Mouse (Mus musculus): Measurements from ENCODE around the gene Chid1. TPM values are rescaled to one million over a fixed set of nuclear protein-coding genes. Genes with fewer than 3 reads are reported as not detected.
A peak's percentile ranks its signal among the peaks of the same experiment; 100 is the strongest.

Gene Chid1
- polyA plus RNA-seq, 1 experiment = 45.8 TPM

DNA sequence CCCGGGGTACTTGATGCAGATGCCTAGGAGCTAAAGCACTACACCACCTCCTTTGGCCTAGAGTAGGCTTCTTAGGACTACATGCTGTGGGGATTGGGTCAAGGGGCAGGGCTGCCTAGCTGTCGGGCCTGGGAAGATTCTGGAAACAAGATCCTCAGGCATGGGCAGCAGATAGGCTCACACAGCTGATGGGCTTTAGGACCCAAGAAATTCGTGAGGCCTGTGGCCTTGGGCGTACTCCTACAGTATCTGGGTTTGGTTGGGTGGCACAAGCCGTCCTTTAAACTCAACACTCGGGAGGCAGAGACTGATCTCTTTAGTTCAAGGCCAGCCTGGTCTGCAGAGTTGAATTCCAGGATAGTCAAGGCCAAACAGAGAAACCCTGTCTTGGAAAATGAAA is 67.4 kb downstream of the Chid1 start:
- peak; percentile 15; the same call in 1 of the 2 replicates for TF ChIP-seq POLR2A (IDR thresholded peaks at IDR 0.05; ENCODE audit: low read depth, low read length)
- no peak for TF ChIP-seq CTCF (IDR thresholded peaks at IDR 0.05; ENCODE audit: borderline replicate concordance, insufficient read depth, low read length)
- Histone ChIP-seq H3K4me1 (ENCODE audit: control insufficient read depth, insufficient read depth, low read length) (peaks cover 3% of the 10 kb centered on the region; the same call in 1 of the 2 replicates), H3K27ac (ENCODE audit: insufficient read depth, low read length) (no peak overlapping the region), H3K4me3 (ENCODE audit: insufficient read depth, low read length) (no peak overlapping the region)

GRCm38 (mm10) chr7:141471236-141471635 is 68.4 kb downstream of the Chid1 start:
- no peak overlapping the region for H3K4me3 ChIP-seq (ENCODE audit: insufficient read depth, low read length)
- TF ChIP-seq CTCF (IDR thresholded peaks at IDR 0.05; ENCODE audit: borderline replicate concordance, insufficient read depth, low read length) (no peak), POLR2A (IDR thresholded peaks at IDR 0.05; ENCODE audit: low read depth, low read length) (no peak)
- H3K4me1 ChIP-seq (ENCODE audit: control insufficient read depth, insufficient read depth, low read length) = peaks cover 9% of the 10 kb centered on the region; the same call in 1 of the 2 replicates
- H3K27ac ChIP-seq (ENCODE audit: insufficient read depth, low read length) = no peak overlapping the region

DNA sequence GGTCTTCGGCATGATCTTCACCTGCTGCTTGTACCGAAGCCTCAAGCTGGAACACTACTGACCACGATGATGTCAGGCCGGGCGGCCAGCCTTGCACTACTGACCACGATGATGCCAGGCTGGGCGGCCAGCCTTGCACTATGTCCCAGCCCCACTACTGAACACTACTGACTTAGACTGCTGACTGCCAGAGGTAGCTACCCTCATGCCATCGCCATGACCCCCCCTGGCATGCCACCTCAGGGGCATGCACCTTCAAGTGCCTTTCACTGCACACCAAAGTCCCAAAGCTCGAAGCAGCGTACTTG is 69.1 kb downstream of the Chid1 start:
- H3K4me3 ChIP-seq (ENCODE audit: insufficient read depth, low read length) = no peak overlapping the region
- H3K4me1 ChIP-seq (ENCODE audit: control insufficient read depth, insufficient read depth, low read length) = peaks cover 9% of the 10 kb centered on the region; the same call in 1 of the 2 replicates
- TF ChIP-seq CTCF (IDR thresholded peaks at IDR 0.05; ENCODE audit: borderline replicate concordance, insufficient read depth, low read length) (no peak), POLR2A (IDR thresholded peaks at IDR 0.05; ENCODE audit: low read depth, low read length) (no peak)
- H3K27ac ChIP-seq (ENCODE audit: insufficient read depth, low read length) = no peak overlapping the region

DNA sequence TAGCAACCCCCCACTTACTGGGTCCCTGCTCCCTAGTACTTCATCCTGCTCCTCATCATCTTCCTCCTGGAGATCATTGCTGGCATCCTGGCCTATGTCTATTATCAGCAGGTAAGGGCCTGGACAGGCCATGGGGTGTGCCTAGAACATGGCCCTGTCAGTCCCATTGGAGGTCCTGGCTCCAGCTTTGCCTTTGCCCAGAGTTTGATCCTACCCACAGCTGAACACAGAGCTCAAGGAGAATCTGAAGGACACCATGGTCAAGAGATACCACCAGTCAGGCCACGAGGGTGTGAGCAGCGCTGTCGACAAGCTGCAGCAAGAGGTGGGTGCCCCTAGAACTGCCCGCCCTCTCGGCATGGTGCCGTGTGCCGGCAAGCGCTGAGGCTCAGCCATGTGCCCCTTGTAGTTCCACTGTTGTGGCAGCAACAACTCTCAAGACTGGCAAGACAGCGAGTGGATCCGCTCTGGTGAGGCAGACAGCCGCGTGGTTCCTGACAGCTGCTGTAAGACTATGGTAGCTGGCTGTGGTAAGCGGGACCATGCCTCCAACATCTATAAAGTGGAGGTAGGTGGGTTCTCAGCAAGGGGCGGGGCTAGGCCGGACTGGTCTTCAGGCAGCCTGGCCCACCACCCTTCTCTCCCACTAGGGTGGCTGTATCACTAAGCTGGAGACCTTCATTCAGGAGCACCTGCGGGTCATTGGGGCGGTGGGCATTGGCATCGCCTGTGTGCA is 69.6 kb downstream of the Chid1 start:
- TF ChIP-seq CTCF (IDR thresholded peaks at IDR 0.05; ENCODE audit: borderline replicate concordance, insufficient read depth, low read length) = no peak
- no peak for TF ChIP-seq POLR2A (IDR thresholded peaks at IDR 0.05; ENCODE audit: low read depth, low read length)

DNA sequence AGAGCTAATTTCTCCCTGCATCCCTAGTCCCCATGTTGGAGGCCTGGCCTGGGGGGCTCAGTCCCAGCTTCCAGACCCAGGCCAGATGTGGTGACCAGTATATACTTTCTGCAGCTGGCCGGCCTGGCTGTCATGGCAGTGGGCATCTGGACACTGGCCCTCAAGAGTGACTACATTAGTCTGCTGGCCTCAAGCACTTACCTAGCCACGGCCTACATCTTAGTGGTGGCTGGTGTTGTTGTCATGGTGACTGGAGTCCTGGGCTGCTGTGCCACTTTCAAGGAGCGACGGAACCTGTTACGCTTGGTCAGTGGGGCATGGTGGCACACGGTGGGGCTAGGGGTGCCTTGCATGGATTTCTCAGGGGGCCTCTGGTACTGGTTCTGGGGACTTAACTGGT is 70.3 kb downstream of the Chid1 start:
- Histone ChIP-seq H3K4me1 (ENCODE audit: control insufficient read depth, insufficient read depth, low read length) (peaks cover 12% of the 10 kb centered on the region; the same call in 1 of the 2 replicates), H3K27ac (ENCODE audit: insufficient read depth, low read length) (peak overlapping the region; percentile 93), H3K4me3 (ENCODE audit: insufficient read depth, low read length) (peak overlapping the region; percentile 98)
- no peak for TF ChIP-seq POLR2A (IDR thresholded peaks at IDR 0.05; ENCODE audit: low read depth, low read length)
- no peak for TF ChIP-seq CTCF (IDR thresholded peaks at IDR 0.05; ENCODE audit: borderline replicate concordance, insufficient read depth, low read length)

More for the DNA sequence above, 69.6 kb downstream of the Chid1 start:
- Histone ChIP-seq H3K4me1 (ENCODE audit: control insufficient read depth, insufficient read depth, low read length) (peaks cover 12% of the 10 kb centered on the region; the same call in 1 of the 2 replicates), H3K27ac (ENCODE audit: insufficient read depth, low read length) (no peak overlapping the region), H3K4me3 (ENCODE audit: insufficient read depth, low read length) (no peak overlapping the region)

DNA sequence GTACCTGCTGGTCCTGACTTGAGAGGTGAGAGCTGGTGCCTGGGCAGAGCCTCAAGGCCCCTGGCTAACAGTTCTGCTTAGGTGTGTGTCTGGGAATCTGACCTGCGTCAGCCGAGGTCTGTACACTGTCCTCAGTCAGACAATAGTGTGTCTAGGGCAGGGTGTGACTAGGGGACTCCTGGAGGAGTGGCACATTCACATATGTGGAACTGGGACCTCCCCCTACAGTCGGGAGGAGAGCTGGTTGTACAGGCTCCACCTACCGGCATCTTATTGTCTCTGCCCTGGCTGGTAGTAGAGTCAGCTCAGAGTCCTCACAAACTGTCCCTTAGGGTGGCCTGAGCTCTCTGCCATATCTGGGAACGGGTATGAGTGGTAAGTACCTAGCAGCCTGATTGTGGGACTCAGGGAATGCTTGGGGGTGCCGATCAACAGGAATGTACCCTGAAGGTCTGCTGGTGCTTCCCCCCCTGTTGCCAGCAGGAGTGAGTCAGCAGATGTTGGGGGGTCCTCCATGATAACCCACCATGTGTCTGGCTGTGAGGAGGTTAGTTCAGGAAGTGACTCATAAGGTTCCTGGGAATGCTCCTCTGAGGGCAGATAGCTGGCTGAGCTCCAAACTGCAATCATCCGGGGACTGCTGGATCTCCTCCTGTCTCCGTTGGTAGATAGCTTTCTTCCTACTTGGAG is 71.0 kb downstream of the Chid1 start:
- Histone ChIP-seq H3K4me1 (ENCODE audit: control insufficient read depth, insufficient read depth, low read length) (peaks cover 12% of the 10 kb centered on the region; the same call in 1 of the 2 replicates), H3K4me3 (ENCODE audit: insufficient read depth, low read length) (peak overlapping the region; percentile 98), H3K27ac (ENCODE audit: insufficient read depth, low read length) (peak overlapping the region; percentile 93)
- peak; percentile 97 for TF ChIP-seq POLR2A (IDR thresholded peaks at IDR 0.05; ENCODE audit: low read depth, low read length)
- no peak for TF ChIP-seq CTCF (IDR thresholded peaks at IDR 0.05; ENCODE audit: borderline replicate concordance, insufficient read depth, low read length)

GRCm38 (mm10) chr7:141468164-141468521 is 71.5 kb downstream of the Chid1 start:
- Histone ChIP-seq H3K4me1 (ENCODE audit: control insufficient read depth, insufficient read depth, low read length) (peaks cover 8% of the 10 kb centered on the region; the same call in 1 of the 2 replicates), H3K4me3 (ENCODE audit: insufficient read depth, low read length) (peak overlapping the region; percentile 98), H3K27ac (ENCODE audit: insufficient read depth, low read length) (peak overlapping the region; percentile 93)
- TF ChIP-seq CTCF (IDR thresholded peaks at IDR 0.05; ENCODE audit: borderline replicate concordance, insufficient read depth, low read length) (no peak), POLR2A (IDR thresholded peaks at IDR 0.05; ENCODE audit: low read depth, low read length) (no peak; the same call in 1 of the 2 replicates)

DNA sequence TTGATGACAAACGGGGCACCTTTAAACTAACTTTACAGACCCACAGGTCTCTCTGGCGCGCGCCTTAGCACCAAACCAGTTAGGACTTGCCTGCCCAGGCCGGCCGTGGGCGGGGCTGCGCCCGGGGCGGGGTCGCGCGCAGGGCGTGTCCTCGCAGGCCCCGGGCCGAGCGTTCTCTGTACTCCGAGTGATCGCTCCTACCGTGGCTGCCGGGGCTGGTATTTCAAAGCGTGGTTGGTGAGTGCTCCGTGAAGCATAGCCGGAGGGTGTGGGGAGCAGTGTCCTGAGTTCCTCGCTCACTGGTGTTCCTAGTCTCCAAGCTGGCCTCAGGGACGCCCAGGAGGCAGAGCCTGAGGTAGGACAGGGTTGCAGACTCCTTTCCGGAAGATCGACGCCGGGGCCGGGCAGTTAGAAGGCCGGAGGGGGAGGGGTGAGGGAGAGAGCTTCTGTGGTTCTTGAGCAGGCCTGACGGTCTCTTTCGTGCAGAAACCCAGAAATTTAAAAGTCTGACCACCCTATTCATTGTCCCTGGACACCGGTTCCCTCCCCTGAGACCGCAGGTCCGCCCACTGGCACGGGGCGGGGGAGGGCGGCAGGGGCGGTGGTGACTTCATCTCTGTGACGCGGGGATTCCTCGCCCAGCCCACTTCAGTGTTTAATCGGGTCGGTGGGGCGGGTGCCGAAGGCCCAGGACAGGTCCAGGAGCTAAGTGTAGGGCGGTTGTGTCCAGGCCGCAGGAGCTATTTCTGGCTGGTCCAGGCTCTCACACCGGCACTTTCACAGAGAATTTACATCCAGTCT is 72.2 kb downstream of the Chid1 start, which contains the start of gene Cd151:
Gene Cd151, plus strand, starts transcription at position 163 of the 801 bp plus-strand sequence.
- Histone ChIP-seq H3K4me1 (ENCODE audit: control insufficient read depth, insufficient read depth, low read length) (peaks cover 9% of the 10 kb centered on the region; the same call in 1 of the 2 replicates), H3K27ac (ENCODE audit: insufficient read depth, low read length) (peak within 1 kb of the TSS; percentile 93), H3K4me3 (ENCODE audit: insufficient read depth, low read length) (peak within 1 kb of the TSS; percentile 98)
- TF ChIP-seq POLR2A (IDR thresholded peaks at IDR 0.05; ENCODE audit: low read depth, low read length) (peak; percentile 87), CTCF (IDR thresholded peaks at IDR 0.05; ENCODE audit: borderline replicate concordance, insufficient read depth, low read length) (no peak)

- Histone ChIP-seq H3K4me3 (ENCODE audit: insufficient read depth, low read length) (peak overlapping the region; percentile 98), H3K4me1 (ENCODE audit: control insufficient read depth, insufficient read depth, low read length) (peaks cover 13% of the 10 kb centered on the region; the same call in 1 of the 2 replicates), H3K27ac (ENCODE audit: insufficient read depth, low read length) (peak overlapping the region; percentile 93)
- TF ChIP-seq CTCF (IDR thresholded peaks at IDR 0.05; ENCODE audit: borderline replicate concordance, insufficient read depth, low read length) = no peak
- no peak for TF ChIP-seq POLR2A (IDR thresholded peaks at IDR 0.05; ENCODE audit: low read depth, low read length)
Observed at GRCm38 (mm10) chr7:141466607-141467148, 73.0 kb downstream of the Chid1 start.

Measured in embryonic fibroblast, embryonic 13.5 days (primary cell).